Mouse (Mus musculus) C2C12 (cell line): ENCODE data around the gene Wls. TPM values are rescaled to one million over a fixed set of nuclear protein-coding genes. Genes with fewer than 3 reads are reported as not detected.

ENCODE experiments used
- H3K27me3 ChIP-seq: one replicate; pipeline ENCODE4 v1.6.1; 2011; ENCODE audit not compliant: control insufficient read depth, insufficient read depth, insufficient read length
- H3K36me3 ChIP-seq: one replicate; pipeline ENCODE4 v1.6.1; 2011; ENCODE audit not compliant: control insufficient read depth, insufficient read depth
- H3K4me3 ChIP-seq: one replicate; pipeline ENCODE4 v1.5.1; 2011; ENCODE audit warnings: mild to moderate bottlenecking, control low read depth; ENCODE audit not compliant: poor library complexity, insufficient read depth, severe bottlenecking
- H3K79me2 ChIP-seq: one replicate; pipeline ENCODE4 v1.6.1; 2011; ENCODE audit not compliant: control insufficient read depth, insufficient read depth
- H3K79me3 ChIP-seq: one replicate; pipeline ENCODE4 v1.6.1; 2011; ENCODE audit warnings: low read depth, control low read depth
- H3ac ChIP-seq: one replicate; pipeline ENCODE3; 2011; ENCODE audit warnings: low read depth; ENCODE audit not compliant: control insufficient read depth, insufficient read length
- CEBPB ChIP-seq: IDR thresholded peaks from one replicate; pipeline ENCODE4 v1.6.1; 2011; ENCODE audit warnings: low read depth, mild to moderate bottlenecking, control low read depth, moderate library complexity
- CTCF ChIP-seq: IDR thresholded peaks from one replicate; pipeline ENCODE4 v1.5.1; 2011; ENCODE audit not compliant: control insufficient read depth, insufficient read depth, insufficient read length
- FOSL1 ChIP-seq: IDR thresholded peaks from one replicate; pipeline ENCODE4 v1.8.0; 2011; ENCODE audit warnings: mild to moderate bottlenecking, low read length; ENCODE audit not compliant: poor library complexity, insufficient read depth, severe bottlenecking
- MAX ChIP-seq: IDR thresholded peaks from one replicate; pipeline ENCODE4 v1.6.1; 2011; ENCODE audit warnings: mild to moderate bottlenecking, control low read depth
- MYOD1 ChIP-seq: IDR thresholded peaks from one replicate; pipeline ENCODE4 v1.6.1; 2011; ENCODE audit warnings: low read depth; ENCODE audit not compliant: control insufficient read depth, insufficient read length
- MYOG ChIP-seq: IDR thresholded peaks from one replicate; pipeline ENCODE4 v1.6.1; 2011; ENCODE audit not compliant: control insufficient read depth, insufficient read length; ENCODE audit errors: extremely low read depth
- USF1 ChIP-seq: IDR thresholded peaks from one replicate; pipeline ENCODE4 v1.6.1; 2011; ENCODE audit warnings: low read depth, mild to moderate bottlenecking, control low read depth, moderate library complexity
- polyA plus RNA-seq: library from polyadenylated mRNA; unstranded; fragments of >200 nt; fragmentation: generic; extraction: Trizol; gene quantifications from one replicate; pipeline ENCODE4 v1.2.1, GENCODE M21; 2012; ENCODE audit warnings: missing spikeins

Gene Wls
- polyA plus RNA-seq, 1 experiment: 135 TPM

- TF ChIP-seq MYOD1 (no peak), MAX (no peak)
- H3K36me3 ChIP-seq: peaks cover 37% of the 10 kb centered on the region
Observed at GRCm38 (mm10) chr3:159857112-159857511, 17.6 kb downstream of the Wls start.

GRCm38 (mm10) chr3:159865691-159866090 is 26.2 kb downstream of the Wls start:
- Histone ChIP-seq H3K27me3 (no peaks in the 10 kb centered on the region), H3K79me3 (peaks cover 68% of the 10 kb centered on the region), H3K36me3 (peaks cover 20% of the 10 kb centered on the region), H3K79me2 (peaks cover 97% of the 10 kb centered on the region), H3K4me3 (no peak overlapping the region), H3ac (no peak overlapping the region)
- no peak for TF ChIP-seq MYOD1
- no peak for TF ChIP-seq MYOG
- peak; percentile 13 for TF ChIP-seq CEBPB
- no peak for TF ChIP-seq FOSL1

More at GRCm38 (mm10) chr3:159857112-159857511, 17.6 kb downstream of the Wls start:
- no peak overlapping the region for H3K4me3 ChIP-seq
- no peak overlapping the region for H3ac ChIP-seq
- H3K79me2 ChIP-seq: peaks cover 100% of the 10 kb centered on the region
- peaks cover 76% of the 10 kb centered on the region for H3K79me3 ChIP-seq
- no peaks in the 10 kb centered on the region for H3K27me3 ChIP-seq

- Histone ChIP-seq H3K4me3 (no peak overlapping the region), H3K79me3 (peaks cover 35% of the 10 kb centered on the region), H3ac (no peak overlapping the region), H3K36me3 (peaks cover 40% of the 10 kb centered on the region), H3K79me2 (peaks cover 76% of the 10 kb centered on the region), H3K27me3 (no peaks in the 10 kb centered on the region)
- no peak for TF ChIP-seq CEBPB
- no peak for TF ChIP-seq FOSL1
- TF ChIP-seq USF1: no peak
- no peak for TF ChIP-seq MAX
- TF ChIP-seq CTCF: no peak
- no peak for TF ChIP-seq MYOD1
- no peak for TF ChIP-seq MYOG
Observed at GRCm38 (mm10) chr3:159878983-159879382, 39.5 kb downstream of the Wls start.

- Histone ChIP-seq H3K36me3 (peaks cover 17% of the 10 kb centered on the region), H3ac (no peak overlapping the region), H3K27me3 (no peaks in the 10 kb centered on the region), H3K79me2 (peaks cover 69% of the 10 kb centered on the region), H3K4me3 (no peak overlapping the region), H3K79me3 (peaks cover 49% of the 10 kb centered on the region)
- TF ChIP-seq MYOD1 (peak; percentile 11), FOSL1 (no peak)
Observed at GRCm38 (mm10) chr3:159883325-159883724, 43.9 kb downstream of the Wls start.

GRCm38 (mm10) chr3:159884802-159885201 is 45.3 kb downstream of the Wls start:
- Histone ChIP-seq H3K4me3 (no peak overlapping the region), H3K79me2 (peaks cover 69% of the 10 kb centered on the region), H3K79me3 (peaks cover 45% of the 10 kb centered on the region), H3K36me3 (peaks cover 23% of the 10 kb centered on the region), H3ac (no peak overlapping the region), H3K27me3 (no peaks in the 10 kb centered on the region)
- TF ChIP-seq CTCF (no peak), MYOG (no peak), USF1 (no peak), MYOD1 (no peak), CEBPB (no peak)

GRCm38 (mm10) chr3:159885271-159885670 is 45.8 kb downstream of the Wls start:
- peaks cover 28% of the 10 kb centered on the region for H3K36me3 ChIP-seq
- no peak overlapping the region for H3K4me3 ChIP-seq
- no peaks in the 10 kb centered on the region for H3K27me3 ChIP-seq
- H3ac ChIP-seq: no peak overlapping the region
- H3K79me3 ChIP-seq: peaks cover 48% of the 10 kb centered on the region
- H3K79me2 ChIP-seq: peaks cover 70% of the 10 kb centered on the region
- peak; percentile 54 for TF ChIP-seq MAX
- no peak for TF ChIP-seq USF1
- peak; percentile 85 for TF ChIP-seq CEBPB
- no peak for TF ChIP-seq CTCF
- TF ChIP-seq MYOD1: peak; percentile 98
- TF ChIP-seq MYOG: no peak
- TF ChIP-seq FOSL1: peak; percentile 53
